12 mouse cellular contexts compared by ENCODE assay signal in the genomic region with DNA sequence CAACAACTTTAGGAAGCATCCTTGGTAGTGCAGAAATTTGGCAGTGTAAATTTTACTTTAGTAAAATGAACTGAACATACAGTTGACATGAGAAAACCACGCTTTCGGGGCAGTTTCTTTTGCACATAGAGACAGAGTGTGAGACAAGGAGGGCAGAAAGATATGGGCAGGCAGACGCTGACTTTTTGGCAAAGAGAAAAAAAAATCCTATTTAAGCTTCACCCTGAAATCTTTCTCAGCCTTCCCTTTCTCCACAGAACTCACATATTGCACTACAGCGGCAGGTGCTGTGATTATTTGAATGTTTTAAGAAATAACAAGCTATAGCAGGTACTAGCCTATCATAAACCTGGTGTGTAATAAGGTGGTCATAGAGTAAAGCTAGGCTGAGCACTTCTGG. TPM values are rescaled to one million over a fixed set of nuclear protein-coding genes. Genes with fewer than 3 reads are reported as not detected.
DNase-seq lines count a peak whose midpoint lies in the region; ATAC-seq and TF ChIP-seq lines count a peak whose summit lies in the region.
"Had no signal": no experiment of that assay in that cellular context is flagged by ENCODE, and none has a peak within 500 bp of the region (broad histone marks: within the 10 kb centered on the region; RNA-seq: fewer than 3 reads in every experiment).

No protein-coding gene starts in this region.

- no peak overlapping the region for H3K9ac ChIP-seq in forebrain, postnatal 0 days
- H3K9ac ChIP-seq in midbrain, embryonic 16.5 days (ENCODE audit: low read depth, low read length): 0 out of 2 replicates have a peak overlapping the region, but pooled peaks have one; percentile 41
- H3K9ac ChIP-seq: embryonic facial prominence, embryonic 15.5 days had no signal

- H3K27me3 ChIP-seq in forebrain, postnatal 0 days (ENCODE audit: insufficient read depth, low read length): peaks cover 41% of the 10 kb centered on the region
- H3K27me3 ChIP-seq in midbrain, embryonic 16.5 days (ENCODE audit: control insufficient read depth, insufficient read depth, low read depth, low read length): peaks cover 18% of the 10 kb centered on the region
- H3K27me3 ChIP-seq: Patski had no signal

- ATAC-seq in forebrain, postnatal 0 days: no peak
- no peak for ATAC-seq in midbrain, embryonic 16.5 days
- ATAC-seq: Patski had no signal

- no peak for TF ChIP-seq CTCF in layer of hippocampus, adult 2 months (conservative IDR thresholded peaks at IDR 0.05)
- TF ChIP-seq CTCF in forebrain, postnatal 0 days (IDR thresholded peaks at IDR 0.05; ENCODE audit: low read depth): no peak

- no peaks in the 10 kb centered on the region for H3K36me3 ChIP-seq in forebrain, postnatal 0 days (ENCODE audit: insufficient read depth)
- H3K36me3 ChIP-seq in midbrain, embryonic 16.5 days (ENCODE audit: control insufficient read depth, insufficient read depth, low read length): no peaks in the 10 kb centered on the region
- H3K36me3 ChIP-seq: embryonic facial prominence, embryonic 15.5 days had no signal

- H3K9me3 ChIP-seq in forebrain, postnatal 0 days (ENCODE audit: low read length): no peaks in the 10 kb centered on the region
- no peaks in the 10 kb centered on the region for H3K9me3 ChIP-seq in midbrain, embryonic 16.5 days (replicated peaks; ENCODE audit: control insufficient read depth, low read length, poor library complexity, severe bottlenecking)
- H3K9me3 ChIP-seq: embryonic facial prominence, embryonic 15.5 days had no signal

- 0 out of 2 replicates have a peak overlapping the region, but pooled peaks have one; percentile 15 for H3K4me3 ChIP-seq in layer of hippocampus, adult 2 months
- H3K4me3 ChIP-seq in forebrain, postnatal 0 days (ENCODE audit: low read depth, low read length): 0 out of 2 replicates have a peak overlapping the region, but pooled peaks have one; percentile 6
- H3K4me3 ChIP-seq in midbrain, embryonic 16.5 days (ENCODE audit: low read depth, low read length): peak overlapping the region; percentile 22

- H3K4me1 ChIP-seq in forebrain, postnatal 0 days (ENCODE audit: insufficient read depth): no peaks in the 10 kb centered on the region
- 0 out of 2 replicates have a peak, but pooled peaks cover 2% of the 10 kb centered on the region for H3K4me1 ChIP-seq in midbrain, embryonic 16.5 days (ENCODE audit: control insufficient read depth, insufficient read depth, low read length)

- 13% methylated on average over 4 of the region's 4 CpGs for WGBS in forebrain, postnatal 0 days
- 18% methylated on average over 4 of the region's 4 CpGs for WGBS in midbrain, embryonic 16.5 days

- H3K4me2 ChIP-seq in forebrain, postnatal 0 days (ENCODE audit: low read depth): peak overlapping the region; percentile 20
- H3K4me2 ChIP-seq in midbrain, embryonic 16.5 days (ENCODE audit: low read length): peak overlapping the region; percentile 35

- DNase-seq in embryo, embryonic 10.5 days (ENCODE audit: low spot score): peak; percentile 53
- DNase-seq in embryo, embryonic 11 days: no peak
- DNase-seq in layer of hippocampus, adult 2 months (ENCODE audit: low spot score in 2 of 2): no peak
- no peak for DNase-seq in layer of hippocampus, postnatal 36 days
- DNase-seq in forebrain, postnatal 0 days: peak; percentile 9
- DNase-seq in thymus, postnatal 25 days: no peak
- DNase-seq in T-cell, adult 2 months (ENCODE audit: low spot score): no peak
- DNase-seq: thymus, postnatal 4 days had no signal

- H3K27ac ChIP-seq in layer of hippocampus, adult 2 months: no peak overlapping the region
- no peak overlapping the region for H3K27ac ChIP-seq in forebrain, postnatal 0 days (ENCODE audit: low read depth, low read length)
- peak overlapping the region; percentile 55; the same call in 1 of the 2 replicates for H3K27ac ChIP-seq in midbrain, embryonic 16.5 days (ENCODE audit: low read length)
- H3K27ac ChIP-seq: embryonic facial prominence, embryonic 15.5 days; macrophage had no signal

RNA-seq across cellular contexts. Expression of a gene that starts 3.2 kb away (rescaled TPM):
- total RNA-seq in layer of hippocampus, adult 2 months (2021): 10 to 100 TPM; 35.8 to 48.5 TPM
- total RNA-seq in layer of hippocampus, postnatal 36 days (2021): 10 to 100 TPM; 41.7 to 50.4 TPM
- total RNA-seq in forebrain, postnatal 0 days (2014; rRNA removed): 23.7 and 49.9 TPM in 2 replicates
- polyA plus RNA-seq in forebrain, postnatal 0 days (2015; fragmentation: Nextera tagmentation; extraction: Ambion mirVana): 46.4 and 92.8 TPM in 2 replicates
- polyA plus RNA-seq in midbrain, embryonic 16.5 days (2015; fragmentation: Nextera tagmentation; extraction: Ambion mirVana): 78.0 and 102 TPM in 2 replicates
- polyA plus RNA-seq: macrophage had no signal

Comparison
In these comparisons a context has a peak if more than half of its experiments do, and no peak if none do; other contexts are left out.
1. DNase-seq: peak in embryo, embryonic 10.5 days (single experiment) and forebrain, postnatal 0 days (single experiment); none in embryo, embryonic 11 days (single experiment), layer of hippocampus, adult 2 months (0 of 2), layer of hippocampus, postnatal 36 days (0 of 2), thymus, postnatal 25 days (single experiment) and T-cell, adult 2 months (single experiment).
2. Peak in every context shown above with its lines, with median percentiles within 50 percentile points of each other: H3K4me3 ChIP-seq.